Mouse (Mus musculus) liver, postnatal 0 days (tissue): ENCODE data around the gene Cth.

ENCODE experiments used
- CTCF ChIP-seq: sonication (generic); IDR thresholded peaks from 2 replicates; pipeline ENCODE4 v1.5.1; 2016; ENCODE audit warnings: antibody characterized with exemption, low read depth
- EP300 ChIP-seq: IDR thresholded peaks from 2 replicates; pipeline ENCODE4 v1.6.1; 2016; ENCODE audit warnings: antibody characterized with exemption, low read depth, mild to moderate bottlenecking

- no peak for TF ChIP-seq EP300
- no peak for TF ChIP-seq CTCF
Observed at GRCm38 (mm10) chr3:157973236-157973635, 48.4 kb upstream of the Cth start.
